Mouse (Mus musculus) spleen, postnatal 14 days (tissue): ENCODE results near the gene 1110002E22Rik.

ENCODE experiments used
- DNase-seq, 2 experiments: peaks; one replicate each; pipeline ENCODE4 v3.0.0; 2021 to 2022; ENCODE audit warnings: low spot score in 2 of 2

Gene 1110002E22Rik

GRCm38 (mm10) chr3:138064732-138065645 lies at the start of gene 1110002E22Rik:
Gene 1110002E22Rik (plus strand): TSS chr3:138065052.
- no peak for DNase-seq

GRCm38 (mm10) chr3:138016810-138017209 lies 48.0 kb upstream of the 1110002E22Rik start:
- no peak for DNase-seq

- DNase-seq, result no peak
These were observed 42.8 kb upstream of the 1110002E22Rik start for GRCm38 (mm10) chr3:138022003-138022402.

DNA sequence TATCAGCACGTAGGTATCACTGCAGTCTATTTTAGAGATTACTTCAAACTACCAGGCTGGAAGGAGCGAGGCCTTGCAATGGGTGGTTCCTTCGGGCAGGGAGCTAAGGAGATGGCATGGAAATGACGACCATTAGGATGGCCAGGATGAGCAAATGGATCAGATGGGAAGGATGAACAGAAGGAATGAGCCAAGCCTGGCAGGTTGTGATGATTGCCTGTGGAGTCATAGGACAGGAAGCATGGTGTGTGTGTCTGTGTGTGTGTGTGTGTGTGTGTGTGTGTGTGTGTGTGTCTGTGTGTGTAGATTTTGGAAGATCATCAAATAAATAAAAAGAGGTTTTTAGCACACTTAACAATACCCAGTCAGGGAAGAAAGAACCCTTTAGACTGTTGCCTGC lies 42.2 kb upstream of the 1110002E22Rik start:
- DNase-seq, result no peak

- no peak for DNase-seq
These were observed 38.6 kb upstream of the 1110002E22Rik start for GRCm38 (mm10) chr3:138026286-138026685.

GRCm38 (mm10) chr3:138027575-138028362 lies 37.1 kb upstream of the 1110002E22Rik start:
- DNase-seq, result no peak

GRCm38 (mm10) chr3:138029351-138029750 lies 35.5 kb upstream of the 1110002E22Rik start:
- no peak for DNase-seq

- DNase-seq, result no peak
These were observed 34.3 kb upstream of the 1110002E22Rik start for GRCm38 (mm10) chr3:138030563-138030962.

DNA sequence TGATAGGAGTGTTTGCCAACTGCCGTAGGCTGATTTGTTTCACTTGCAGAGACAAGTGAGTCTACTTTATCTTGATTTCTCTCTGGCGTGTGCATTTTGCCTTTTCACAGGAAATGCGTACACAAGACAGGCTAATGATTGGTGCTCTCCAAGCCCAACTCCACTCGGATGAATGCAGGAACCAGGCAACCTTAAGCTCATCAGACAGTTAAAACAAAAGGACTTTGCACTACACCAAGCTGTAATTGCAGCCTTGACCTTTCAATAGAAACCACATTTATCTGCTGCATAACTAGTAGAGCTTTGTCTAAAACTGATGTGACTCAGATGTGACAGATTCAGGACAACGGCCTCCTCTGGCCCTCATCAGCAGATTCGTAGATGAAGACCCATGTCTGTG lies 30.9 kb upstream of the 1110002E22Rik start:
- no peak for DNase-seq

DNA sequence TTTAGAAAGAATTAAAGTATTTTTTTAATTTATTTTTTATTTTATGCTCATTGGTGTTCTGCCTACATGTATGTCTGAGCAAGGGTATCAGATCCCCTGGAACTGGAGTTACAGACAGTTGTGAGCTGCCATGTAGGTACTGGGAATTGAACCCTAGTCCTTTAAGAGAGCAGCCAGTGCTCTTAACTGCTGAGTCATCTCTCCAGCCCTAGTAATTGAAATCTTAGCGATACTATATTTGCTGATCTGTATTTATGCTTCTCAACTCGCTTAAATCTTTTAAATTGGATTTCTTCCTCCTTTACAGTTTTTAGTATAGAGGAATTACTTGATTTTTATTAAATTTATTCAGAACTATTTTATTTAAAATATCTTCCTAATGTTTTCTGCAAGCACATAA lies 23.9 kb upstream of the 1110002E22Rik start:
- DNase-seq, result no peak

DNA sequence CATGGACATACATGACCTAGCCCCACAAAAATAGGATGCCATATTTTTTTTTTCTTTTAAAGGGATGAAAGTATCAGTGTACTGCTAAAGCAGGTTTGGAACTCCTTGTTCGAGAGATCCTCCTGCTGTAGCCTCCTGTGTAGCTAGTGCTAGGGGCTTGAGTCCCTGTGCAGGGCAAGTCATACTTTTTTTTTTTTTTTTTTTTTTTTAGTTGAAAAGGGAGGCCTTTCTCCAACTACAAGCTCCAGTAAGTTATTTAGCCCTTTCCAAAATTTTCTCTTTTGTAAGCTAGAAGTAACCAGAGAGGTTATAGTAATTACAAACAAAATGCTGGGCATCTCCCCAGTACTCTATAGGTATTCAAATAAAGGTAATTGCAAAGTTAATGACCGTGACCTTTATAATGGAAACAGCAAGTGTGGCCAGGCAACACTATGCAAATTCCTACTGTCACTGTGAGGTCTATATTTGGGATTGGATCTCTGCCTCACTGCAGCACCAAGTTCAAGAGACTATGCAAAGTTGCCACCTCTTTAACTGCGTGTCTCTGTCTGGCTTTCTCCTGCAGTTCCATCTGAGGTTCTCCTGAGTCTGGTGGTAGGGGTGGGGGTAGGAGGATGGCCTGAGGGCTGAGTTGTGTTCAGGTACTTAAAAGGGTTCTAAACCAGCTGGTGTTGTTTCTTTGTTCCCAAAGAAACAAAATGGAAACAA lies 23.1 kb upstream of the 1110002E22Rik start:
- DNase-seq, result no peak

GRCm38 (mm10) chr3:138043316-138043715 lies 21.5 kb upstream of the 1110002E22Rik start:
- no peak for DNase-seq

GRCm38 (mm10) chr3:138049555-138049954 lies 15.3 kb upstream of the 1110002E22Rik start:
- DNase-seq, result no peak

GRCm38 (mm10) chr3:138050772-138051171 lies 14.1 kb upstream of the 1110002E22Rik start:
- DNase-seq, result no peak

GRCm38 (mm10) chr3:138051431-138051830 lies 13.4 kb upstream of the 1110002E22Rik start:
- no peak for DNase-seq

GRCm38 (mm10) chr3:138053969-138054368 lies 10.9 kb upstream of the 1110002E22Rik start:
- no peak for DNase-seq

DNA sequence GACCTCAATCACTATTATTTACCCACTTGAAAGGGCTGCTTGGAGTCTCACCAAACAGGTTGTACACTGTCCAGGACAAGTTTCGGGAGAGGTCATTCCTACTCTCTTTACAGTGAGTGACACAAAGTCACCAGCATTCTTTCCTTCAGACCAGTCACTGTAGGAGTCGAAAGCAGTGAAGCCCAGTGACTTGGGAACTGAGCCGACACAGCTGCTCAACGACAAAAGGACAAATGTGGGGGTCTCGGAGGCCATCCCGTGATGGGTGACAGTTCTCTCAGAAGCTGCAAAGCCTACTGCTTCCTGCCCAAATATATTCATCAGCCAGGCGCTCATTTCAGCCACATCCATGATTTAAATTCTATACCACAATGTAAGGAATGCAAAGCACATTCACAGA lies 7.9 kb upstream of the 1110002E22Rik start:
- no peak for DNase-seq

- no peak for DNase-seq
These were observed 6.6 kb upstream of the 1110002E22Rik start for GRCm38 (mm10) chr3:138058226-138058625.

DNA sequence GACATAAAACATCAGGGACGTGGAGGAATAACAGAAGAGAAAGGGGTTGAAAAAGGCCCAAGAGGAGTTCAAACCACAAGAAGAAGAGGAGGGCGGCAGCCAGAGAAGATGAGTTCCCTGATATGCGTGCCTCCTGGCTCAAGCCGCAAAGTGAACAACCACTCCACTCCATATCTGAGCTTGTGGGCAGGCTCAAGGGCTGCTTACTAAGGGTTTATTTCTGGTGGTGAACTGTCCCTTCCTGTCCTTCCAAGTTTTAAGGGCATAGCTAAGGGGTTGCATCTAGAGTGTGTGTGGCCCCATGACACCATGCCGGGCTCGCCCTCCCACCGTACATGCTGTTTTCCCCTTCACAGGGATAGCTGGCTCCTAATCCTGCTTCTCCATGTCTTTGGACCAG lies 4.4 kb upstream of the 1110002E22Rik start:
- DNase-seq, result no peak

DNA sequence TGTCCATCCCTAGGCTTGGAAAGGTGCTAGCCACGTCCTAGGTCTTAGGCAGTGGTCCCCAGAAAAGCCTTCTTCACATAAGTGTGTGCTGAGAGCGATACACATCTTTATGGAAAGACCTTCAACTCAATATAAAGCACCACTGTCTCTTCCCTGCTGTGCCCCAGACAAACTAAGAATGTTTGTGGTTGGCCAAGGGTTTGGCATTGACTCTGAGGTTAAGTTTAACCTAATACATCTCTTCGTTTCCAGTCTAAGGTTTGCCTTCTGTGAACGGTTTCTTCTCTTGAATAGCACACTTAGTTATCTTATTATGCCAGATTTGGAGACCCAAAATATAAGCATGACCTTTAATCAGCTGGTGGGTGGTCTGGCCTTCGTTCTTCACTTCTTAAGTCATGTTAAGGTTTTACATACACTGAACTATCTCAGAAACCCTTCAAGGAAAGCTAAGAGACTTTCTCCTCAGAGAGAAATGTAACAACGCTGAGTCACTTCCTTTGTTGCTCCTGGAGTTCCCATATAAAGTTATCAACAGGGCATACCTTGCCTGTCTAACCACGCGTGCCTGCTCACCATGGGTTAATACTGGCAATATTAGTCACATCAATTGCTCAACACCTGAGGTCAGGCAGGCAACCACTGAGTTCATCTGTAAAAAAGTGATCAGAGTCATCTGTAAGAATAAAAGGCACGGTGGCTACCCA lies 3.5 kb upstream of the 1110002E22Rik start:
- DNase-seq, result no peak

DNA sequence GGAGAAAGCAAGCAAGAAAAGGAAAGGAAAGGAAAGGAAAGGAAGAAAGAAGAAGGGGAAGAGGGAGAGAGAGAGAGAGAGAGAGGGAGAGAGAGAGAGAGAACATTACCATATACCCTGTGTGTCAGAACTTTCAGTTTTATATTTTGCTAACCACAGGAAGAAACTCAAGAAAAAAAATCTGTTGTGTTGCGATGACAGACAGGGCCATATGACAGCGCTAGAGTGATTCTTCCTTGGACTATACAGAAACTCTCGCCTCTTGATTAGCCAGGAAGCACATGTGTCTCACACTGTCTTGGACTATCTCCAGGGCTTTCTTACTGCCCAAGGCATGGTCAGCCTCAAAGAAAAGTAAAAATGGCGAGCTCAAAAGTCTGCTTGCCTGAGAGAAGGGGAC lies 2.2 kb upstream of the 1110002E22Rik start:
- DNase-seq, result no peak
